Mouse (Mus musculus) stomach, postnatal 0 days (tissue): Measurements from ENCODE around the gene Gm8764.
"Not testable (repeated sequence)": the region's sequence is repeated elsewhere in the genome, so short reads cannot be mapped to it uniquely, and the experiment has no call there.

Experiments used
- CTCF ChIP-seq: IDR thresholded peaks from 2 replicates; pipeline ENCODE4 v1.5.1; 2016; ENCODE audit warnings: antibody characterized with exemption, low read depth, mild to moderate bottlenecking, moderate library complexity
- EP300 ChIP-seq: optimal IDR thresholded peaks from 2 replicates; pipeline ENCODE3; 2016; ENCODE audit warnings: antibody characterized with exemption

DNA sequence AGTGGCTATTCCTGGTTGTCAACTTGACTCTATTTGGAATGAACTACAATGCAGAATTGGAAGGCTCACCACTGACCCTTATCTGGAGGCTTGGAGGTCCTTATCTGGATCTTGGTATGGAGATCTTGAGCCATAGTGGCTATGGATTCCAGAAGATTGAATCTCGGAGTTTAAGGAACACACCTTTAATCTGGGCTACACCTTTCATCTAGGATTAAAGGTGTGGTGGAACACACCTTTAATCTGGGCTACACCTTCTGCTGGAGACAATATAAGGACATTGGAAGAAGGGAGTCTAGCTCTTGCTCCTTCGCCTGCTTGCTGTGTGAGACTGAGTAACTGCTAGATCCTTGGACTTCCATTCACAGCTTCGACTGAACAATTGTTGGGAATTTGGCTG lies 8.6 kb upstream of the Gm8764 start, which contains the start of gene Gm6763:
- not testable (repeated sequence) for TF ChIP-seq CTCF, EP300
